Mouse (Mus musculus): Measurements from ENCODE around the gene Acod1. TPM values are rescaled to one million over a fixed set of nuclear protein-coding genes. Genes with fewer than 3 reads are reported as not detected.

The Acod1 gene
- total RNA-seq, 2 experiments from 2014 or later: not detected

- DNase-seq (ENCODE audit: low spot score): peak; percentile 80
- intact Hi-C loops (cut with DNase I): loop anchor here (1.0 kb wide), 1 partner anchor 28 kb away; the partner anchor contains the start of gene Cln5
Observed at GRCm38 (mm10) chr14:103098587-103099235, 51.9 kb downstream of the Acod1 start.

- peak; percentile 95 for DNase-seq (ENCODE audit: low spot score)
- intact Hi-C loops (cut with DNase I): no loop called here
Observed at GRCm38 (mm10) chr14:103099238-103099933, 52.6 kb downstream of the Acod1 start, which contains the start of gene Fbxl3. Gene Fbxl3, minus strand, starts transcription at chr14:103099566.

- intact Hi-C loops (cut with DNase I): loop anchor here (5.0 kb wide), 1 partner anchor 242 kb away; no protein-coding TSS in a partner anchor
- no peak for DNase-seq (ENCODE audit: low spot score)
Observed at GRCm38 (mm10) chr14:103100296-103100695, 53.5 kb downstream of the Acod1 start.

- intact Hi-C loops (cut with DNase I): loop anchor here (5.0 kb wide), 1 partner anchor 241 kb away; no protein-coding TSS in a partner anchor
- no peak for DNase-seq (ENCODE audit: low spot score)
Observed at GRCm38 (mm10) chr14:103101171-103101570, 54.4 kb downstream of the Acod1 start.

GRCm38 (mm10) chr14:103102246-103102645 lies 55.5 kb downstream of the Acod1 start:
- intact Hi-C loops (cut with DNase I): loop anchor here (5.0 kb wide), 1 partner anchor 240 kb away; no protein-coding TSS in a partner anchor
- no peak for DNase-seq (ENCODE audit: low spot score)

GRCm38 (mm10) chr14:103102731-103103335 lies 56.1 kb downstream of the Acod1 start:
- no peak for DNase-seq (ENCODE audit: low spot score)
- intact Hi-C loops (cut with DNase I): loop anchor here (5.0 kb wide), 1 partner anchor 239 kb away; no protein-coding TSS in a partner anchor

Other genes with a start within 250 kb of the Acod1 start
- gene Kctd12, start 64.3 kb upstream of the Acod1 start, total RNA-seq (2021): 10 to 100 TPM; 20.3 to 23.7 TPM
- 10 to 100 TPM; 17.1 to 18.7 TPM for gene Cln5, start 23.2 kb downstream of the Acod1 start, total RNA-seq (2021)
- gene Fbxl3, start 52.6 kb downstream of the Acod1 start, total RNA-seq (2021): 10 to 100 TPM; 53.9 to 55.5 TPM

Measured in heart, postnatal 25 days (tissue).